Mouse (Mus musculus): Measurements from ENCODE around the gene Gm3376.
"Not testable (repeated sequence)": the region's sequence is repeated elsewhere in the genome, so short reads cannot be mapped to it uniquely, and the experiment has no call there.

Gm3376 gene

GRCm38 (mm10) chrY:3771373-3771772 is at the start of gene Gm3376:
Gene Gm3376 (plus strand): TSS chrY:3771673.
- not testable (repeated sequence) for DNase-seq (ENCODE audit: low spot score)
